8 mouse cellular contexts compared by ENCODE assay signal in the genomic region with DNA sequence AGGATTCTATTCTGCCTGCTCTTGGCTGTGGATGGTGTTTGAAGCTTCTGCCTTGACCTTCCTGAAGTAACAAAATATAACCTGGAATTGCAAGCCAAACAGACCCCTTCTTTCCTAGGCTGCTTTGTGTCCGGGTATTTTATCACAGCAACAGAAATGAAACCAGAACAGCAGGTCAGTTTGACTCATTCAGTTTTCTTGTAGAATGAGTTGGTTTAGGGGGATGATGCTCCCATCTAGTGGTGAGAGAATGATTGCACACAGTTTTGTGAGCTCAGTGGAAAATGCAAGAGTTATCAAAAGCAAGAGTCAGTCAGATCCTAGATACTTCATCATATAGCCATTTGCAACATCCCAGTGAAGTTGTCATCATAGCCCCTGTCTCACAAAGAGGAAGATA. TPM values are rescaled to one million over a fixed set of nuclear protein-coding genes. Genes with fewer than 3 reads are reported as not detected.
A peak's percentile ranks its signal among the peaks of the same experiment; 100 is the strongest.
DNase-seq lines count a peak whose midpoint lies in the region; ATAC-seq lines count a peak whose summit lies in the region.

No protein-coding gene starts in this region.

- ATAC-seq in hindbrain, embryonic 15.5 days (ENCODE audit: low FRiP score, low read depth) = 0 out of 2 replicates have a peak, but pooled peaks have one; percentile 51

- no peaks in the 10 kb centered on the region for H3K4me1 ChIP-seq in hindbrain, embryonic 15.5 days (replicated peaks)
- H3K4me1 ChIP-seq in hindbrain, embryonic 10.5 days (replicated peaks) = no peaks in the 10 kb centered on the region

- DNase-seq in hindbrain, embryonic 10.5 days (ENCODE audit: low spot score) = no peak
- DNase-seq in 3134 (ENCODE audit: extremely low read depth, insufficient read length, low spot score) (peak; percentile 24), A20 (ENCODE audit: low read depth, low spot score) (peak; percentile 71)
- peak; percentile 42 for DNase-seq in fibroblast of lung, adult 2 months (ENCODE audit: low read depth)
- DNase-seq in T-cell, adult 2 months (ENCODE audit: low spot score) = no peak
- no peak for DNase-seq in ovary, adult 18-20 months (ENCODE audit: low spot score)
- no peak for DNase-seq in thymus, postnatal 4 days

- H3K4me2 ChIP-seq in hindbrain, embryonic 15.5 days = no peak overlapping the region

- H3K27me3 ChIP-seq in hindbrain, embryonic 15.5 days = no peaks in the 10 kb centered on the region
- no peaks in the 10 kb centered on the region for H3K27me3 ChIP-seq in hindbrain, embryonic 10.5 days (ENCODE audit: insufficient read depth, poor library complexity, severe bottlenecking)

- H3K27ac ChIP-seq in hindbrain, embryonic 15.5 days (replicated peaks) = no peak overlapping the region
- no peak overlapping the region for H3K27ac ChIP-seq in hindbrain, embryonic 10.5 days

- H3K9me3 ChIP-seq in hindbrain, embryonic 15.5 days = no peaks in the 10 kb centered on the region
- no peaks in the 10 kb centered on the region for H3K9me3 ChIP-seq in hindbrain, embryonic 10.5 days

- no peaks in the 10 kb centered on the region for H3K36me3 ChIP-seq in hindbrain, embryonic 15.5 days
- H3K36me3 ChIP-seq in hindbrain, embryonic 10.5 days = no peaks in the 10 kb centered on the region

- no peak overlapping the region for H3K9ac ChIP-seq in hindbrain, embryonic 15.5 days

- 83% methylated on average over 1 of the region's 1 CpGs for WGBS in hindbrain, embryonic 15.5 days
- WGBS in hindbrain, embryonic 10.5 days = 82% methylated on average over 1 of the region's 1 CpGs

- H3K4me3 ChIP-seq in hindbrain, embryonic 15.5 days = no peak overlapping the region
- no peak overlapping the region for H3K4me3 ChIP-seq in hindbrain, embryonic 10.5 days

RNA-seq across cellular contexts. Expression of a gene that starts 16.7 kb away (rescaled TPM):
- 7.6 and 8.5 TPM in 2 replicates for polyA plus RNA-seq in hindbrain, embryonic 15.5 days (2015; fragmentation: Nextera tagmentation; extraction: Ambion mirVana)
- 11.9 and 12.8 TPM in 2 replicates for polyA plus RNA-seq in hindbrain, embryonic 10.5 days (2016; fragmentation: Nextera tagmentation; extraction: Ambion mirVana)

Comparison
In these comparisons a context has a peak if more than half of its experiments do, and no peak if none do; other contexts are left out.
1. DNase-seq: peak in 3134 (single experiment), A20 (single experiment) and fibroblast of lung, adult 2 months (single experiment); none in hindbrain, embryonic 10.5 days (single experiment), T-cell, adult 2 months (single experiment), ovary, adult 18-20 months (single experiment) and thymus, postnatal 4 days (single experiment).